Mouse (Mus musculus): ENCODE results near the gene Kir3dl2. TPM values are rescaled to one million over a fixed set of nuclear protein-coding genes. Genes with fewer than 3 reads are reported as not detected.
"Not testable (repeated sequence)": the region's sequence is repeated elsewhere in the genome, so short reads cannot be mapped to it uniquely, and the experiment has no call there.

Kir3dl2 gene
- polyA plus RNA-seq (2012; rRNA removed): 0.06 TPM in 1 of 2 replicates, not detected in the other

DNA sequence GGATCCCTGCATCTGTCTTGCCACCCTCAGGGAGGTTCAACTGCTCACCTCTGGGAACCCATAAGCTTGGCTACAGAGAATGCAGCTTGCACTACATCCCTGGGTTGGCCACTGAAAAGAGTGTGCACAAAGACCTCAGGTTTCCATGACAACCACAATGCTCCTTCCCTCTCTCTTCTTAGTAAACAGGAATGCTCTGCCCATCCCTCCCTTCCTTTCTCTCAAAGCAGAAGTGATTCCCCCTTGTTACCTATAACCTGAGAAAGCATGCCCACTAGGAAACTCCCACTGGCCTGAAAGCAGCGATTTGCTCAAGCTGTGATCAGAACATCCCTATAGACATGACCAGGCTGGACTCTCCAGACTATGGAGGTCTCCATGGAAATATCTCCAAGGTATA lies at the start of gene Kir3dl2:
Gene Kir3dl2 (minus strand): TSS at position 101 of the 400 bp plus-strand sequence.
- not testable (repeated sequence) for H3K27me3 ChIP-seq (ENCODE audit: control insufficient read depth, insufficient read depth, low read length); H3K4me3 ChIP-seq (ENCODE audit: control insufficient read depth, insufficient read depth, low read length); H3K4me1 ChIP-seq (replicated peaks; ENCODE audit: control insufficient read depth, insufficient read depth, low read length); DNase-seq; H3K36me3 ChIP-seq (ENCODE audit: control insufficient read depth, insufficient read depth, low read length); H3K27ac ChIP-seq (ENCODE audit: control insufficient read depth, insufficient read depth, low read length)
- 67% methylated on average over 1 of the region's 1 CpGs for WGBS

DNA sequence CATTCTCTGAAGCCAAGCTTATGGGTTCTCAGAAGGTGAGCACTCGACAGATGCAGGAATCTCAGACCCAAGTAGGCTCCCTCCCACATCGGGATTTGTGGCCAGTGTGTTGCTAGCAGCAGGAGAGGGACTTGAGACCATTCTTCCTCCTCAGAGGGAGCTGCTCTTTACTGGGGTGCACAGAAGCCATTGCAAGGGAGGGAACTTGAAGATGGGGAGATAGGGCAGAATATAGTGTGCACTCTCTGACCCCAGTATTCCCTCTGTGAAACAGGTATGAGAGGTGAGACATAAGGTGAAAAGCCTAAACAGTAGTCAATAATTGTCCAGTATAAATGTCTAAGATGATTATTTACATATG lies 47.0 kb upstream of the Kir3dl2 start:
- no peak for TF ChIP-seq POLR2A (IDR thresholded peaks at IDR 0.05; ENCODE audit: control insufficient read depth, extremely low read depth, insufficient read depth, low read length, poor library complexity)
- TF ChIP-seq CTCF (IDR thresholded peaks at IDR 0.05; ENCODE audit: borderline replicate concordance, control insufficient read depth, extremely low read depth, insufficient read depth, low read length, poor library complexity): no peak
- Histone ChIP-seq H3K27ac (ENCODE audit: control insufficient read depth, insufficient read depth, low read length) (no peak overlapping the region), H3K27me3 (ENCODE audit: control insufficient read depth, insufficient read depth, low read length) (no peaks in the 10 kb centered on the region), H3K4me3 (ENCODE audit: control insufficient read depth, insufficient read depth, low read length) (no peak overlapping the region), H3K36me3 (ENCODE audit: control insufficient read depth, insufficient read depth, low read length) (no peaks in the 10 kb centered on the region), H3K4me1 (replicated peaks; ENCODE audit: control insufficient read depth, insufficient read depth, low read length) (no peaks in the 10 kb centered on the region)
- no peak for DNase-seq
- 22% methylated on average over 2 of the region's 2 CpGs for WGBS

DNA sequence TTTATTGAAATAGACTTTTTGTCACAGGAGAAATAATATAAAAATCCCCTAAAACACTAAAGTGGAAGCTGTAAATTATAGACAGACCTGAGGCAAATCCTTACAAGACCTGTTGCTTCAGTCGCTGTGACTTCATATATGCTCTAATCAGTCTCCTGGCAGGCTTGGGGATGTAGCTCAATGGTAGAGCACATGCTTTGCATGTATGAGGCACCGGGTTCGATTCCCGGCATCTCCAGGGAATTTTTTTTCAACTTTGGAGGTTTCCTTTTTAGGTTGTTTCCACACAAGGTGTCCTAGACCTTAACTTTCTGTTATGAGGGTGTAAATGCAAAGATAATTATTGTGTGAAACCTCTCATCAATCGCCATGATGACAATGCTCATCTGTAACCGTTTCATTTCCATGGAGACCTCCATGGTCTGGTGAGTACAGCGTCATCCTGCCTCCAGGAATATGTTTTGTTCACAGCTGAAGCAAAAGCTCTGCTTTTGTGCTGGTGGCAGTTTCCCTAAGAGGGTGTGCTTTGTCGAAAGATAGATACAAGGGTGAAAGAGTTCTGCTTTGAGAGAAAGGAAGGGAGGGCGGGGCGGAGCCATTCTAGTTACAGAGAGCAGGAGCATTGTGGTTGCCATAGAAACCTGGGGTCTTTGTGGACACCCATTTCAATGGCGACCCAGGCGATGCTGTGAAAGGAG lies 46.5 kb upstream of the Kir3dl2 start, which contains the start of gene Tceal3:
Gene Tceal3 (plus strand): TSS at position 644 of the 698 bp plus-strand sequence.
- Histone ChIP-seq H3K4me3 (ENCODE audit: control insufficient read depth, insufficient read depth, low read length) (no peak within 1 kb of the TSS), H3K4me1 (replicated peaks; ENCODE audit: control insufficient read depth, insufficient read depth, low read length) (no peaks in the 10 kb centered on the region), H3K27me3 (ENCODE audit: control insufficient read depth, insufficient read depth, low read length) (no peaks in the 10 kb centered on the region), H3K36me3 (ENCODE audit: control insufficient read depth, insufficient read depth, low read length) (no peaks in the 10 kb centered on the region), H3K27ac (ENCODE audit: control insufficient read depth, insufficient read depth, low read length) (no peak within 1 kb of the TSS)
- WGBS: 63% methylated on average over 12 of the region's 12 CpGs
- no peak for TF ChIP-seq CTCF (IDR thresholded peaks at IDR 0.05; ENCODE audit: borderline replicate concordance, control insufficient read depth, extremely low read depth, insufficient read depth, low read length, poor library complexity)
- TF ChIP-seq POLR2A (IDR thresholded peaks at IDR 0.05; ENCODE audit: control insufficient read depth, extremely low read depth, insufficient read depth, low read length, poor library complexity): no peak
- DNase-seq: no peak

DNA sequence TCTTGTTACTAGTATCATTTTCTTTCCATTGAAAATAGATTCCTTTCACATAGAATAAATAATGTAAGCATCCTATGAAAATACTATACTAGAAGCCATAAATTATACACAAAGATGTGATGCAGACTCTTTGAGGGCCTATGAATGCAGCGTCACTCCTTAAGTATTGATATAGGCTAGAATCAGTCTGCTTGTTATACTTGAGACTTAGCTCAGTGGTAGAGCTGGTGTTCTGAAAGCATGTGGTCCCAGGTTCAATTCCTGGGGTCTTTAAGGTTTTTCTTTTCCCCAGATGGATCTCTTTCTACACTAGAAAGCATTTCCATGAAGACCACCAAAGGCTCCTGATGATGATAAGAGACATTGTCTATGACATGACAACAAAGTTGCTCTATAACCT lies 40.8 kb upstream of the Kir3dl2 start:
- H3K27me3 ChIP-seq (ENCODE audit: control insufficient read depth, insufficient read depth, low read length): no peaks in the 10 kb centered on the region
- no peaks in the 10 kb centered on the region for H3K36me3 ChIP-seq (ENCODE audit: control insufficient read depth, insufficient read depth, low read length)
- WGBS: 95% methylated on average over 1 of the region's 1 CpGs
- no peak overlapping the region for H3K4me3 ChIP-seq (ENCODE audit: control insufficient read depth, insufficient read depth, low read length)
- H3K4me1 ChIP-seq (replicated peaks; ENCODE audit: control insufficient read depth, insufficient read depth, low read length): no peaks in the 10 kb centered on the region
- TF ChIP-seq POLR2A (IDR thresholded peaks at IDR 0.05; ENCODE audit: control insufficient read depth, extremely low read depth, insufficient read depth, low read length, poor library complexity) (no peak), CTCF (IDR thresholded peaks at IDR 0.05; ENCODE audit: borderline replicate concordance, control insufficient read depth, extremely low read depth, insufficient read depth, low read length, poor library complexity) (no peak)
- no peak overlapping the region for H3K27ac ChIP-seq (ENCODE audit: control insufficient read depth, insufficient read depth, low read length)
- no peak for DNase-seq

DNA sequence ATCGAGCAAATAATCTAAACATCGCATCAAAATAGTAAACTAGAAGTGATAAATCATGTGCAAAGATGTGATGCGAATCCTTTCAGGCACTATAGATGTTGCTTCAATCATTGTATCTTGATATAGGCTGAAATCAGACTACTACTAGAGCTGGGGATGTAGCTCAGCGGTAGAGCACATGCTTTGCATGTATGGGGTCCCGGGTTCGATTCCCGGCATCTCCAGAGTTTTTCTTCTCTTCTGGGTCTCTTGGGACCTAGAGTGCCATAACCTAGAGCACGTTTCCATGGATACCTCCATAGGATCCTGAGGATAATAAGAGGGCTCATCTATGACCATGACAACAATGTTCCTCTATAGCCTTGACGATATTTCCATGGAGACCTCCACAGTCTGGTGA lies 25.2 kb upstream of the Kir3dl2 start:
- H3K4me1 ChIP-seq (replicated peaks; ENCODE audit: control insufficient read depth, insufficient read depth, low read length); H3K27ac ChIP-seq (ENCODE audit: control insufficient read depth, insufficient read depth, low read length); H3K27me3 ChIP-seq (ENCODE audit: control insufficient read depth, insufficient read depth, low read length); H3K4me3 ChIP-seq (ENCODE audit: control insufficient read depth, insufficient read depth, low read length); DNase-seq; H3K36me3 ChIP-seq (ENCODE audit: control insufficient read depth, insufficient read depth, low read length): not testable (repeated sequence)
- WGBS: 92% methylated on average over 9 of the region's 9 CpGs

DNA sequence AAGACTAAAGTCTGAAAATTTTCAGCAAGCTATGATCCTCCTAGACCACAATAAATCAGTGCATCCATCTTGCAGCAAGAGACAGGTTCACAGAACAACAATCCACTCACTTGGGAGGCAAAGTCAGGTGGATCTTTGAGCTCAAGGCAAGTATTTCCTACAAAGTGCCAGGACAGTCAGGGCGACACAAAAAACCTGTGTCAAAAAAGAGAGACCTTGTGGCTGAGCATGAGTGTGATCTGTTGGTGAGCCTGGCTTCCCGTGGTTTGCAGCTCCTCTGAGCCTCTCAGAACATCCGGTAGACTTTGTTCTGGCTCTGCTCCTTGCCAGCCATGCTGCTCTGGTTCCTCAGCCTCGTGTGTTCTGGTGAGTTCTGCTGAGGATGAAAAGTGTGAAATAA lies 26.2 kb downstream of the Kir3dl2 start, which contains the start of gene Kir3dl1:
Gene Kir3dl1 (plus strand): TSS at position 301 of the 400 bp plus-strand sequence.
- H3K27me3 ChIP-seq (ENCODE audit: control insufficient read depth, insufficient read depth, low read length); DNase-seq; H3K4me1 ChIP-seq (replicated peaks; ENCODE audit: control insufficient read depth, insufficient read depth, low read length); H3K27ac ChIP-seq (ENCODE audit: control insufficient read depth, insufficient read depth, low read length); H3K36me3 ChIP-seq (ENCODE audit: control insufficient read depth, insufficient read depth, low read length); H3K4me3 ChIP-seq (ENCODE audit: control insufficient read depth, insufficient read depth, low read length): not testable (repeated sequence)
- WGBS: 72% methylated on average over 4 of the region's 4 CpGs

Other genes starting within 250 kb of the Kir3dl2 start
- gene Kir3dl1, start 26.1 kb downstream of the Kir3dl2 start, polyA plus RNA-seq (2012; rRNA removed): not detected in 2 replicates
- 0.11 and 0.43 TPM in 2 replicates for gene Tceal3, start 46.8 kb upstream of the Kir3dl2 start, polyA plus RNA-seq (2012; rRNA removed)
- gene Tceal1, start 163.9 kb upstream of the Kir3dl2 start, polyA plus RNA-seq (2012; rRNA removed): 0.06 and 0.18 TPM in 2 replicates
- gene Morf4l2, start 199.6 kb upstream of the Kir3dl2 start, polyA plus RNA-seq (2012; rRNA removed): 27.7 and 37.1 TPM in 2 replicates
- gene Glra4, start 236.1 kb upstream of the Kir3dl2 start, polyA plus RNA-seq (2012; rRNA removed): not detected in 2 replicates